Comparison of ENCODE assay signal across 8 mouse cellular contexts in the genomic region with DNA sequence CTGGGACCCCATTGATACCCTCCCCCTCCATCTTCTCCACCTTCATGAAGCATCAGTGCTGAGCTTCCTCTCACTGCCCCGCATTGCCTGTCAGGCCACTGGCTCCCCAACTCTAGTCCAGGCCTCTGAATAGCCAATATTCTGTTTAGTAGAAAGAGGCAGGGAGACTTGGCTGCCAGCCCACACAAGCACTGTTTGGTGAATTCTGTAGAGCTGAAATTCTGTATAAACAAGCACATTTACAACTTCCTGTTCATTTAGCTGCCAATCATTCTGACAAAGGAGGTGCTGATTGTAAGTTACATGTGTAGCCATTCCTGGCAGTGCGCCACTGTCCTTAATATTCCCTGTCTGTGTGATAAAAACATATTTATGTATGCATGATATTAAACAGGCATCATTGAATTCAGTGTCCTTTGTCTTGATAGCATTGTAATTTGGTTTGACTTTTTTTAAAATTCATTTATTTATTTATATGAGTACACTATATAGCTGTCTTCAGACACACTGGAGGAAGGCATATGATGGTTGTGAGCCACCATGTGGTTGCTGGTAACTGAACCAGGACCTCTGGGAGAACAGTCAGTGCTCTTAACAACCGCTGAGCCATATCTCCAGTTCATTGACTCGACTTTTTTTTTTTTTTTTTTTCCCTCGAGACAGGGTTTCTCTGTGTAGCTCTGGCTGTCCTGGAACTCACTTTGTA. TPM values are rescaled to one million over a fixed set of nuclear protein-coding genes. Genes with fewer than 3 reads are reported as not detected.
DNase-seq lines count a peak whose midpoint lies in the region; ATAC-seq lines count a peak whose summit lies in the region.
"Had no signal": no experiment of that assay in that cellular context is flagged by ENCODE, and none has a peak within 500 bp of the region (broad histone marks: within the 10 kb centered on the region; RNA-seq: fewer than 3 reads in every experiment).

No protein-coding gene starts in this region.

- no peak overlapping the region for H3K4me2 ChIP-seq in heart, embryonic 11.5 days
- H3K4me2 ChIP-seq in kidney, embryonic 16.5 days (replicated peaks; ENCODE audit: low read depth, low read length), result no peak overlapping the region
- H3K4me2 ChIP-seq in lung, embryonic 16.5 days (ENCODE audit: low read depth, low read length), result no peak overlapping the region

- no peaks in the 10 kb centered on the region for H3K27me3 ChIP-seq in heart, embryonic 11.5 days (ENCODE audit: control insufficient read depth, insufficient read depth, low read length)
- no peaks in the 10 kb centered on the region; the same call in 1 of the 2 replicates for H3K27me3 ChIP-seq in kidney, embryonic 16.5 days (ENCODE audit: insufficient read depth, low read length)
- H3K27me3 ChIP-seq in lung, embryonic 16.5 days (ENCODE audit: control insufficient read depth, insufficient read depth, low read depth, low read length), result peaks cover 2% of the 10 kb centered on the region; the same call in 1 of the 2 replicates

- H3K9ac ChIP-seq in heart, embryonic 11.5 days (ENCODE audit: low read depth, low read length), result no peak overlapping the region
- 0 out of 2 replicates have a peak overlapping the region, but pooled peaks have one; percentile 33 for H3K9ac ChIP-seq in kidney, embryonic 16.5 days (replicated peaks; ENCODE audit: low read length)
- H3K9ac ChIP-seq in lung, embryonic 16.5 days (ENCODE audit: low read length), result no peak overlapping the region
- H3K9ac ChIP-seq: liver, embryonic 14.5 days had no signal

- H3K9me3 ChIP-seq in heart, embryonic 11.5 days (replicated peaks; ENCODE audit: control insufficient read depth, low read length), result no peaks in the 10 kb centered on the region
- H3K9me3 ChIP-seq in kidney, embryonic 16.5 days (ENCODE audit: low read length), result no peaks in the 10 kb centered on the region
- H3K9me3 ChIP-seq in lung, embryonic 16.5 days (ENCODE audit: control insufficient read depth, low read length), result no peaks in the 10 kb centered on the region

- 55% methylated on average over 5 of the region's 5 CpGs for WGBS in heart, embryonic 11.5 days (ENCODE audit: insufficient replicate concordance)
- WGBS in kidney, embryonic 16.5 days, result 32% methylated on average over 5 of the region's 5 CpGs
- WGBS in lung, embryonic 16.5 days, result 26% methylated on average over 5 of the region's 5 CpGs

- peaks cover 1% of the 10 kb centered on the region; the same call in 1 of the 2 replicates for H3K36me3 ChIP-seq in heart, embryonic 11.5 days (ENCODE audit: control insufficient read depth, insufficient read depth, low read length)
- no peaks in the 10 kb centered on the region for H3K36me3 ChIP-seq in kidney, embryonic 16.5 days (ENCODE audit: insufficient read depth, low read length)
- no peaks in the 10 kb centered on the region for H3K36me3 ChIP-seq in lung, embryonic 16.5 days (ENCODE audit: control insufficient read depth, insufficient read depth, low read length)

- H3K4me3 ChIP-seq in heart, embryonic 11.5 days (ENCODE audit: low read depth, low read length), result no peak overlapping the region
- H3K4me3 ChIP-seq in kidney, embryonic 16.5 days (ENCODE audit: low read length), result no peak overlapping the region
- no peak overlapping the region for H3K4me3 ChIP-seq in lung, embryonic 16.5 days (ENCODE audit: low read length)

- ATAC-seq in heart, embryonic 11.5 days (replicated peaks; ENCODE audit: insufficient number of reproducible peaks, low FRiP score, low TSS enrichment), result no peak
- ATAC-seq in kidney, embryonic 16.5 days (ENCODE audit: low FRiP score, low TSS enrichment), result peak; percentile 20; the same call in 1 of the 2 replicates
- ATAC-seq in lung, embryonic 16.5 days (ENCODE audit: low read depth), result peak; percentile 75

- peak overlapping the region; percentile 36; the same call in 1 of the 2 replicates for H3K27ac ChIP-seq in heart, embryonic 11.5 days (ENCODE audit: low read depth, low read length)
- peak overlapping the region; percentile 55 for H3K27ac ChIP-seq in kidney, embryonic 16.5 days (ENCODE audit: low read length)
- peak overlapping the region; percentile 56 for H3K27ac ChIP-seq in lung, embryonic 16.5 days (ENCODE audit: low read length)
- H3K27ac ChIP-seq: liver, embryonic 14.5 days had no signal

- peaks cover 46% of the 10 kb centered on the region for H3K4me1 ChIP-seq in heart, embryonic 11.5 days (ENCODE audit: control insufficient read depth, insufficient read depth, low read length)
- peaks cover 37% of the 10 kb centered on the region for H3K4me1 ChIP-seq in kidney, embryonic 16.5 days (ENCODE audit: insufficient read depth, low read length)
- H3K4me1 ChIP-seq in lung, embryonic 16.5 days (replicated peaks; ENCODE audit: control insufficient read depth, insufficient read depth, low read length), result peaks cover 49% of the 10 kb centered on the region

- DNase-seq in right cerebral cortex, adult 18-20 months, result peak; percentile 40
- DNase-seq in right cerebral cortex, postnatal 25 days, result no peak
- DNase-seq in adrenal gland, adult 8-10 months, result no peak
- no peak for DNase-seq in ovary, postnatal 36 days (ENCODE audit: low spot score)

RNA-seq across cellular contexts. Expression of a gene that starts 32.0 kb away (rescaled TPM):
- 43.0 and 43.9 TPM in 2 replicates for polyA plus RNA-seq in heart, embryonic 11.5 days (2014; fragmentation: Nextera tagmentation; extraction: Ambion mirVana)
- polyA plus RNA-seq in kidney, embryonic 16.5 days (2015; fragmentation: Nextera tagmentation; extraction: Ambion mirVana), result 66.3 and 66.6 TPM in 2 replicates
- polyA plus RNA-seq in lung, embryonic 16.5 days (2015; fragmentation: Nextera tagmentation; extraction: Ambion mirVana), result 43.8 and 49.9 TPM in 2 replicates
- 10 to 100 TPM; 35.3 to 47.5 (median 38.2) TPM for total RNA-seq in adrenal gland, adult 8-10 months (2022)
